Mouse (Mus musculus) spleen, adult 2 months (tissue): ENCODE measurements around the gene Ak8. TPM values are rescaled to one million over a fixed set of nuclear protein-coding genes. Genes with fewer than 3 reads are reported as not detected.

Experiments used
- DNase-seq, 2 experiments: peaks; one replicate each; pipeline versions ENCODE4 v3.0.0 to v3.0.0-alpha.2; 2012 to 2021; ENCODE audit warnings: low spot score in 2 of 2, low read depth in 1 of 2
- H3K27ac ChIP-seq: fragments of 200-500 bp; 2 replicates; pipeline ENCODE4 v1.5.1; 2012; ENCODE audit warnings: low read length, inconsistent platforms; ENCODE audit not compliant: insufficient read depth
- H3K27me3 ChIP-seq: fragments of 200-500 bp; 2 replicates; pipeline ENCODE4 v1.6.1; 2012; ENCODE audit warnings: mild to moderate bottlenecking, moderate library complexity, low read length, inconsistent platforms; ENCODE audit not compliant: control insufficient read depth, insufficient read depth
- H3K36me3 ChIP-seq: fragments of 200-500 bp; 2 replicates; pipeline ENCODE4 v1.6.1; 2012; ENCODE audit warnings: mild to moderate bottlenecking, low read length, inconsistent platforms; ENCODE audit not compliant: control insufficient read depth, insufficient read depth
- H3K4me1 ChIP-seq: fragments of 200-500 bp; 2 replicates; pipeline ENCODE4 v1.6.1; 2011; ENCODE audit warnings: inconsistent platforms; ENCODE audit not compliant: control insufficient read depth, insufficient read depth, insufficient read length
- H3K4me3 ChIP-seq: fragments of 200-500 bp; 2 replicates; pipeline ENCODE4 v1.5.1; 2011; ENCODE audit warnings: mild to moderate bottlenecking, inconsistent platforms; ENCODE audit not compliant: insufficient read depth, insufficient read length; ENCODE audit errors: extremely low read depth
- CTCF ChIP-seq: fragments of 200-500 bp; IDR thresholded peaks from 2 replicates; pipeline ENCODE4 v1.5.1; 2011; ENCODE audit warnings: mild to moderate bottlenecking, inconsistent platforms; ENCODE audit not compliant: insufficient read depth, insufficient read length, insufficient replicate concordance; ENCODE audit errors: extremely low read depth
- POLR2A ChIP-seq: fragments of 200-500 bp; IDR thresholded peaks from 2 replicates; pipeline ENCODE4 v1.6.1; 2011; ENCODE audit warnings: low read depth, low read length, inconsistent platforms
- WGBS: fragments of 180-500 bp; shearing (Covaris S2); methylation state at CpG from one replicate; pipeline ENCODE4 v1.1.7; 2018; 5-methylcytosine and 5-hydroxymethylcytosine counted together
- polyA plus RNA-seq: library from polyadenylated mRNA; depleted of rRNA; stranded (reverse); fragments of >200 nt; gene quantifications from 2 replicates; pipeline ENCODE4 v1.2.3, GENCODE M21; 2012

Gene Ak8
- polyA plus RNA-seq, 1 experiment: 0.94 TPM

DNA sequence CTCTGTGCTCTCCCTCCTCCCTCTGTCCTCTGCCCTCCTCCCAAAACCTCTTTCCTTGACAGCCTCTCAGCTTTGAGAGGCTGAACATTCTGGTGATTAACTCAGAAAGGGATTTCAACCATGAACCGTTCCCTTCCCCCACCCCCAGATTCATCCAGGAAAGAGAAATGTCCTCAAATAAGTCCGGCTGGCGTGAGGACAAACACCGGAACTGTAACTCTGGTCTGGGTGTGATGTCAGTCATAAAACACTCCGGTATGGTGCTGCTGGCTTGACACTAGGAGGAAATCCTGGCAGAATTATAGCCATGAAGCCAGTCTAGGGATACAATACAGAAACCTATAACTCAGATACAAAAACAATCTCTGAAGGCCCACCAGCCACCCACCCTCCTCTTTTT is 70.7 kb downstream of the Ak8 start:
- no peak overlapping the region for H3K4me3 ChIP-seq
- TF ChIP-seq CTCF: no peak
- 28% methylated on average over 5 of the region's 5 CpGs for WGBS
- DNase-seq: no peak
- H3K27ac ChIP-seq: no peak overlapping the region
- no peaks in the 10 kb centered on the region for H3K36me3 ChIP-seq
- no peaks in the 10 kb centered on the region; the same call in 1 of the 2 replicates for H3K4me1 ChIP-seq
- no peaks in the 10 kb centered on the region for H3K27me3 ChIP-seq

DNA sequence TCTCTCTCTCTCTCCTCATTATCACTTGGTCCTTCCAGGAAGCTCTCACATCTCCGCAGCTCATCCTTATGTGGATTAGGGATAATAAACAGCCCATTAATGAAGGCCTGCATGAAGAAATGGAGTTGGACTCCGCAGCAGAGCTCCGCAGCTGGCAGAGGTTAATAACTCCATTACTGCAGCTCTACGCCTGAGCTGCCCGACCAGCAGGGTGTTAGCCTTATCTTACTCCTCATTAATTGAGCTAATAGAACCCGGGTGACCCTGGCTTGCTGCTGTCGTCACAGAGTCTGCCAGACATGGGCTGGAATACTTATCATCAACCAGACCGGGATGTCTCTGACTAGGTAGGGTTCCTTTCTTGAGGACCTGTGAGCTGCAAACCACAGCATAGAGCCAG is 74.1 kb downstream of the Ak8 start:
- TF ChIP-seq POLR2A (no peak), CTCF (no peak)
- DNase-seq: no peak
- no peak overlapping the region for H3K4me3 ChIP-seq

DNA sequence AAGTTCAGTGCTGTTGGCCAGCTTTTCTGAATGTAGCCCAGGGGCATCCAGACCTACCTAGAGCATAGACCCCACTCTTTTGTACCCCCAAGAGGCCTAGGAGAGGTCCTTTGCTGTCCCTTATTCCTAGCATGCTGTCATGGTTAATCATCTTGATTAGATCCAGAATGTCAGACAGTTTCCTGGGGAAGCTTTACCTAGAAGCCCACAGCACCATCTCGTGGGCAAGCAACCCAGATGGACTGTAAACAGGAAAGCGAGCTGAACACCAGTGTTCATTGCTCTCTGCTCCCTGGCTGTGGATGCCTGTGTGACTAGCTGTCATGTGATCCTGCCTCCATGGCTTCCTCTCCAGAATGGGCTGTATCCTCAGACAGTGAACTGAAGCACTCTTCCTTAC is 76.8 kb downstream of the Ak8 start:
- 48% methylated on average over 2 of the region's 2 CpGs for WGBS
- H3K36me3 ChIP-seq: no peaks in the 10 kb centered on the region

More for the DNA sequence above, 74.1 kb downstream of the Ak8 start:
- Histone ChIP-seq H3K4me1 (no peaks in the 10 kb centered on the region; the same call in 1 of the 2 replicates), H3K36me3 (no peaks in the 10 kb centered on the region), H3K27me3 (no peaks in the 10 kb centered on the region), H3K27ac (no peak overlapping the region)
- 84% methylated on average over 8 of the region's 8 CpGs for WGBS

DNA sequence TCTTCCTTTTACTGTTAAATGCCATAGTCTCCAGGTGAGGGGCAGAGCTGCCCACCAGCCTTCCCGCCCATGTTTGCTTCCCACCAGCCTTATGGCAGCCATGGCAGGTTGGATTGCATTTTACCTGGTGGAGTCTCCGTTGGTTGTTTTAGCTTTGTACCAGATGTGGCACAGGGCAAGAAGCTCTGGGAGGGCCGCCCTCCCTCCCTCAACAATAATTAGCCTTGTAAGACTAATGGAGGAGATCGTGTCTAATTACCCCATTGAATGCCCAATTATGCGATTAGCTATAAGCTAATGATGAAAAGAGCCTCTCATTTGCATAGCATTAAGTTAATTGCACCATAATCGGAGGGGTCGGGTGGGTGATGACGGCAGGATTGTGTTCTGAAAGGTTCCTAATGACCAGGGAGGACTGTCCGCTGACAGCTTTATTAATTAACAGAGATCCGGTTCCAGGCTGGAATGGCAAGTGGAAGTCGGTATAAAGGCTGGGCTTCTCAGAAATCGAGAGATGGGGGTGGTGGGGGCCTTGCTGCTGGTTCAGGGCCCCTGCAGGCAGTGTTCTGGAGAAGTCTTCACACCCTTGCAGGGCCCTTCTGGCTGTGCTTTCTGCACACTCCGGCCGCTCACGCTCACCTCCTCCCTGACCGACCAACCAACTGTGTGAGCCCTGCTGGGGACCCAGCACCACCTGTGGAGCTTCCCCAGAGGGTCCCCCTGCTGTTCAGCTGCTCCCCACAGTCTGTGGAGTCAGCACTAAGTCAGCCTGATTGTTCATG is 80.2 kb downstream of the Ak8 start:
- Histone ChIP-seq H3K4me3 (no peak overlapping the region), H3K36me3 (no peaks in the 10 kb centered on the region), H3K4me1 (no peaks in the 10 kb centered on the region), H3K27ac (no peak overlapping the region), H3K27me3 (no peaks in the 10 kb centered on the region)
- DNase-seq: no peak
- TF ChIP-seq CTCF (no peak), POLR2A (no peak)
- WGBS: 85% methylated on average over 16 of the region's 16 CpGs

More for the DNA sequence above, 76.8 kb downstream of the Ak8 start:
- H3K27me3 ChIP-seq: no peaks in the 10 kb centered on the region
- H3K27ac ChIP-seq: no peak overlapping the region
- no peak for TF ChIP-seq CTCF
- TF ChIP-seq POLR2A: no peak
- no peak for DNase-seq
- no peaks in the 10 kb centered on the region; the same call in 1 of the 2 replicates for H3K4me1 ChIP-seq
- H3K4me3 ChIP-seq: no peak overlapping the region

DNA sequence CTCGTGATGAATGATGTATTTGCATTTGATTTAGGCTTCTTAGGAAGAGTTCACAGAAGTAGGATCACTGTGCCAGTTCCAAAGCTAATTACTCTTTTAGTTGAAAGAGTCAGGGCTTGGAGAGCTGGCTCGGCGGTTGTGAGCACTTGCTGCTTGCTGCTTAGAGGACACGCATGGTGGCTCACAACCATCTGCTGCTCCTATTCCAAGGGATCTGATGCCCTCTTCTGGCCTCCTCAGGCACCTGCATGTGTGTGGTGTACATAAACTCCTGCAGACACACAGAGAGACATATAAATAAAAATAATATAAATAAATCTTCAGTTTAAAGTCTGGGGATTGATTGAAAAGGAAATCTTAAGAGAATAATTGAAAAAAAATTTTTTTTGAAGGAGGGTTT is 81.3 kb downstream of the Ak8 start:
- no peak for TF ChIP-seq POLR2A
- TF ChIP-seq CTCF: no peak
- WGBS: 96% methylated on average over 4 of the region's 4 CpGs
- H3K27me3 ChIP-seq: no peaks in the 10 kb centered on the region

DNA sequence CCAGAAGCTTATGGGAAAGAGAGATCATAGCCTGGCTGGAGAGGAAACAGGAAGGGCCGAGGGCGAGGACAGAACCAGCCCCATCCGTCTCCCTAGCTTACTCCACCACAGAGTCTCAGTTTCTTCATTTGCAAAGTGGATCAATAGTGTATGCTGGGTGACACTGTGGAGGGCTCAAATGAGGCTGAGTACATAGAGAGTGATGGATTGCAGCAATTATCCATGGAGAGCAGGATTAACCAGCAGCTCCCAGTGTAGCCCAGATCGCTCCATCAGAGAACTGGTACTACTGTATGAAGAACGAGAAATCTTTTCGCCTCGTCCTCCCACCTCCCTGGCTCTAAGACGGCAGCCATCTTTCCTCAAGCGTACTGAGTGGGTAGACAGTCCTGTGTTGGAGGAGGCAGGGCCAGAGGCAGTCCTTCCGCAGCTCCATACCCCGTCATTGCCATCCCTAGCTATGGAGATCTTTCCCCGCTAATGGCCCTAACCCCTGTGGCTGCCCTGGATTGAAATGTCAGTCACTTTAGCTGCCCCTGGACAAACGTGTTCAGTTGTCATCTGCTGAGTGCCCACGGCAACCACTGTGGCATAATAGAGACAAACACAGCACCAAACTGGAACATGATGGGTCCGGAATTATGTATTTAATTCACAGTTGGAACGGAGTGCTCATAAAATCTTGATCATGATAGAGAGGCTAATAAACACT is 86.5 kb downstream of the Ak8 start:
- no peak for TF ChIP-seq POLR2A
- DNase-seq: no peak
- Histone ChIP-seq H3K27ac (no peak overlapping the region), H3K36me3 (no peaks in the 10 kb centered on the region), H3K4me3 (no peak overlapping the region), H3K27me3 (no peaks in the 10 kb centered on the region), H3K4me1 (no peaks in the 10 kb centered on the region)
- 86% methylated on average over 16 of the region's 16 CpGs for WGBS

More for the DNA sequence above, 81.3 kb downstream of the Ak8 start:
- H3K36me3 ChIP-seq: no peaks in the 10 kb centered on the region
- no peak for DNase-seq
- no peaks in the 10 kb centered on the region for H3K4me1 ChIP-seq
- no peak overlapping the region for H3K4me3 ChIP-seq
- H3K27ac ChIP-seq: no peak overlapping the region

DNA sequence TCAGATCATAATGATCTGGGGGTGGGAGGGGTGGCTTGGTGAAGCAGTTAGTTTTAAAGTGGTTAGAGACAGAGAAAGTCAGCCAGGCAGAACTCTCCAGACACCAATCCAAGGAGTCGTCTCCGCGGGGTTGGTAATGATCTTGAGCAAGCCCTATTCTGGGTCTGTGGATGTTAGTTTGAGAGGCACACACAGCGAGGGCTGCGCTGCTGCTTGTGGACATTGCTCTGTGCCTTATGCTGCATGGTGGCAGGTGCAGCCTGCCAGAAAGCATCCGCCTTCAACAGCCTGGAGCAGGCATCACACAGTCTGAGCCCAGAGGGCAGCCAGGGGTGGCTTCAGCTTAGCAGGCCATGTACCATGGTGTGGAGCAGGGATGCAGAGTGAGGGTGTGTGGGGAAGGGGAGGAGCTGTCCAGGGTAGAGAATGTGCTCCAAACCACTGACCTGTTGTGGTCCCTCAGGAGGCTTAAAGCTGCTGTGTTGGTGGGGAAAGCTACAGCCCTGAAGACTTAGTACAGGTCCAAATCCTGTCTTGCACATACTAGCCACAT is 87.2 kb downstream of the Ak8 start:
- H3K4me3 ChIP-seq: no peak overlapping the region
- H3K36me3 ChIP-seq: no peaks in the 10 kb centered on the region
- H3K27me3 ChIP-seq: no peaks in the 10 kb centered on the region
- H3K4me1 ChIP-seq: no peaks in the 10 kb centered on the region
- no peak for DNase-seq
- TF ChIP-seq CTCF (no peak), POLR2A (no peak)
- H3K27ac ChIP-seq: no peak overlapping the region
- WGBS: 90% methylated on average over 6 of the region's 6 CpGs
